Mouse (Mus musculus): ENCODE data around the gene Olfr70. TPM values are rescaled to one million over a fixed set of nuclear protein-coding genes. Genes with fewer than 3 reads are reported as not detected.

The Olfr70 gene
- polyA plus RNA-seq, 1 experiment from 2014 or later: not detected

DNA sequence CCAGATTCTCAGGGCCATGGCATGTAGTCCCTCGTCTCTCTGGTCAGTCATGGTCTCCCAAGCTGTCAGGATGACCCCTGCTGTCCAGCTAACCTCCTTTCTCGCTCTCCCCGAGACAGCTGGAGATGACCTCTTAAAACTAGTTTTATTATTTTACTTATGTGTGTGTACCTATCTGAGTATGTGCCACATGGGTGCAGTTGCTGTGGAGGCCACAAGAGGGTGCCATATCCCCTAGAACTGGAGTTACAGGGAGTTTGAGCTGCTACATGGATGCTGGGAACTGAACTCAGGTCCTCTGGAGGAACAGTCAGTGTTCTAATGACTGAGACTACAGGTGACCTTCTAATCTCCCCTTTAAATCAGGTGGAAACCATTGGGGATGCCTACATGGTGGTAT lies 50.8 kb downstream of the Olfr70 start:
- no peaks in the 10 kb centered on the region for H3K4me1 ChIP-seq
- WGBS: 94% methylated on average over 3 of the region's 3 CpGs
- no peaks in the 10 kb centered on the region for H3K27me3 ChIP-seq (replicated peaks)
- no peak overlapping the region for H3K4me2 ChIP-seq
- H3K4me3 ChIP-seq (replicated peaks): no peak overlapping the region
- no peak for ATAC-seq (ENCODE audit: insufficient read depth, low FRiP score, low read depth)
- peaks cover 5% of the 10 kb centered on the region; the same call in 1 of the 2 replicates for H3K36me3 ChIP-seq
- H3K9me3 ChIP-seq: no peaks in the 10 kb centered on the region
- no peak overlapping the region for H3K27ac ChIP-seq
- no peak overlapping the region for H3K9ac ChIP-seq

Other genes starting within 250 kb of the Olfr70 start
- gene Cd72, start 246.2 kb downstream of the Olfr70 start, polyA plus RNA-seq (2015; fragmentation: Nextera tagmentation; extraction: Ambion mirVana): 3.3 and 5.2 TPM in 2 replicates
- gene Sit1, start 217.1 kb downstream of the Olfr70 start, polyA plus RNA-seq (2015; fragmentation: Nextera tagmentation; extraction: Ambion mirVana): not detected in 2 replicates
- gene Ccdc107, start 207.9 kb downstream of the Olfr70 start, polyA plus RNA-seq (2015; fragmentation: Nextera tagmentation; extraction: Ambion mirVana): 104 and 105 TPM in 2 replicates
- 44.5 and 52.0 TPM in 2 replicates for gene Arhgef39, start 201.1 kb downstream of the Olfr70 start, polyA plus RNA-seq (2015; fragmentation: Nextera tagmentation; extraction: Ambion mirVana)
- 30.9 and 45.8 TPM in 2 replicates for gene Car9, start 193.8 kb downstream of the Olfr70 start, polyA plus RNA-seq (2015; fragmentation: Nextera tagmentation; extraction: Ambion mirVana)
- 795 and 837 TPM in 2 replicates for gene Tpm2, start 177.0 kb downstream of the Olfr70 start, polyA plus RNA-seq (2015; fragmentation: Nextera tagmentation; extraction: Ambion mirVana)
- gene Creb3, start 138.5 kb downstream of the Olfr70 start, polyA plus RNA-seq (2015; fragmentation: Nextera tagmentation; extraction: Ambion mirVana): 69.4 and 70.8 TPM in 2 replicates
- 76.9 and 81.1 TPM in 2 replicates for gene Tln1, start 138.1 kb downstream of the Olfr70 start, polyA plus RNA-seq (2015; fragmentation: Nextera tagmentation; extraction: Ambion mirVana)
- 24.5 and 30.8 TPM in 2 replicates for gene Rgp1, start 122.1 kb downstream of the Olfr70 start, polyA plus RNA-seq (2015; fragmentation: Nextera tagmentation; extraction: Ambion mirVana)
- 15.6 and 16.1 TPM in 2 replicates for gene Gba2, start 121.9 kb downstream of the Olfr70 start, polyA plus RNA-seq (2015; fragmentation: Nextera tagmentation; extraction: Ambion mirVana)
- gene Msmp, start 116.3 kb downstream of the Olfr70 start, polyA plus RNA-seq (2015; fragmentation: Nextera tagmentation; extraction: Ambion mirVana): 0.85 and 1.8 TPM in 2 replicates
- gene Npr2, start 68.9 kb downstream of the Olfr70 start, polyA plus RNA-seq (2015; fragmentation: Nextera tagmentation; extraction: Ambion mirVana): 9.3 TPM in 2 replicates
- gene Spag8, start 47.2 kb downstream of the Olfr70 start, polyA plus RNA-seq (2015; fragmentation: Nextera tagmentation; extraction: Ambion mirVana): 0.80 and 1.0 TPM in 2 replicates
- 108 and 116 TPM in 2 replicates for gene Hint2, start 44.3 kb downstream of the Olfr70 start, polyA plus RNA-seq (2015; fragmentation: Nextera tagmentation; extraction: Ambion mirVana)
- gene Tmem8b, start 31.8 kb downstream of the Olfr70 start, polyA plus RNA-seq (2015; fragmentation: Nextera tagmentation; extraction: Ambion mirVana): 4.0 and 4.6 TPM in 2 replicates
- 2.5 and 4.1 TPM in 2 replicates for gene Fam221b, start 31.7 kb downstream of the Olfr70 start, polyA plus RNA-seq (2015; fragmentation: Nextera tagmentation; extraction: Ambion mirVana)
- not detected in 2 replicates for gene Olfr71, start 9.4 kb upstream of the Olfr70 start, polyA plus RNA-seq (2015; fragmentation: Nextera tagmentation; extraction: Ambion mirVana)
- 0.67 and 0.87 TPM in 2 replicates for gene Hrct1, start 26.4 kb upstream of the Olfr70 start, polyA plus RNA-seq (2015; fragmentation: Nextera tagmentation; extraction: Ambion mirVana)
- gene Spaar, start 29.2 kb upstream of the Olfr70 start, polyA plus RNA-seq (2015; fragmentation: Nextera tagmentation; extraction: Ambion mirVana): 0.09 and 0.18 TPM in 2 replicates
- gene Olfr159, start 70.2 kb upstream of the Olfr70 start, polyA plus RNA-seq (2015; fragmentation: Nextera tagmentation; extraction: Ambion mirVana): not detected in 2 replicates
- gene Olfr156, start 123.1 kb upstream of the Olfr70 start, polyA plus RNA-seq (2015; fragmentation: Nextera tagmentation; extraction: Ambion mirVana): not detected in 2 replicates
- gene Olfr157, start 139.4 kb upstream of the Olfr70 start, polyA plus RNA-seq (2015; fragmentation: Nextera tagmentation; extraction: Ambion mirVana): not detected in 2 replicates
- not detected in 2 replicates for gene Olfr155, start 150.8 kb upstream of the Olfr70 start, polyA plus RNA-seq (2015; fragmentation: Nextera tagmentation; extraction: Ambion mirVana)
- gene Reck, start 174.7 kb upstream of the Olfr70 start, polyA plus RNA-seq (2015; fragmentation: Nextera tagmentation; extraction: Ambion mirVana): 21.8 and 22.4 TPM in 2 replicates